Comparison of ENCODE assay signal across 13 mouse cellular contexts in the genomic region with DNA sequence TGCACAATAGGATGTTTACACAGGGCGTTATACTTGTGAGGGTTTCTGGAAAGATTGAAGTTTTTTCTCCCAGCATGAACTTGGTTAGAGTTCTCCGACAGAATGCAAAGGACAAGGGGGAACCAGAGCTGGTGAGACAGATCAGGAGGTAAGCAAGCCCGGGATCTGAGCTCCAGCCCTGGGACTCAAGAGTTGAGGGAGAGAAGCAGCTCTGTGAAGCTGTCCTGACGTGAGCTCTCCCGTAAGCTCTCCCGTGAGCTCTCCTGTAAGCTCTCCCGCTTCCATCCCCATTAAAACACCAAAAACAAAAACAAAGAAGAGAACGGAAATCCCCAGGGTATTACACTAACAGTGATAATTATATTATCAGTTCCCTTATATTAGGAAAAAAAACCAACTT.
DNase-seq lines count a peak whose midpoint lies in the region; ATAC-seq and TF ChIP-seq lines count a peak whose summit lies in the region.
"Had no signal": no experiment of that assay in that cellular context is flagged by ENCODE, and none has a peak within 500 bp of the region (broad histone marks: within the 10 kb centered on the region; RNA-seq: fewer than 3 reads in every experiment).

No protein-coding gene starts in this region.

- peaks cover 29% of the 10 kb centered on the region for H3K4me1 ChIP-seq in embryonic facial prominence, embryonic 12.5 days
- peaks cover 19% of the 10 kb centered on the region for H3K4me1 ChIP-seq in midbrain, embryonic 14.5 days (ENCODE audit: control insufficient read depth, insufficient read depth, low read length)

- H3K27ac ChIP-seq in layer of hippocampus, adult 2 months = peak overlapping the region; percentile 43; the same call in 1 of the 2 replicates
- H3K27ac ChIP-seq in embryonic facial prominence, embryonic 12.5 days = no peak overlapping the region
- no peak overlapping the region for H3K27ac ChIP-seq in midbrain, embryonic 14.5 days (replicated peaks; ENCODE audit: low read depth, low read length)
- H3K27ac ChIP-seq: limb, embryonic 12.5 days had no signal

- 0 out of 2 replicates have a peak, but pooled peaks have one; percentile 7 for ATAC-seq in embryonic facial prominence, embryonic 12.5 days (ENCODE audit: insufficient number of reproducible peaks, insufficient read depth, low FRiP score, low TSS enrichment)
- ATAC-seq in midbrain, embryonic 14.5 days (ENCODE audit: low FRiP score, low TSS enrichment) = no peak
- ATAC-seq in activated CD4-positive, CD25-positive, alpha-beta regulatory T cell, adult 4 months = no peak

- H3K9ac ChIP-seq in embryonic facial prominence, embryonic 12.5 days = no peak overlapping the region
- H3K9ac ChIP-seq in midbrain, embryonic 14.5 days (replicated peaks; ENCODE audit: low read length) = no peak overlapping the region
- H3K9ac ChIP-seq: limb, embryonic 12.5 days had no signal

- WGBS in embryonic facial prominence, embryonic 12.5 days = 10% methylated on average over 8 of the region's 8 CpGs
- WGBS in midbrain, embryonic 14.5 days = 7% methylated on average over 8 of the region's 8 CpGs

- no peak for TF ChIP-seq CTCF in layer of hippocampus, adult 2 months (conservative IDR thresholded peaks at IDR 0.05)

- no peak overlapping the region for H3K4me2 ChIP-seq in embryonic facial prominence, embryonic 12.5 days (replicated peaks)
- H3K4me2 ChIP-seq in midbrain, embryonic 14.5 days (ENCODE audit: low read length) = peak overlapping the region; percentile 1; the same call in 1 of the 2 replicates
- H3K4me2 ChIP-seq: limb, embryonic 12.5 days had no signal

- no peaks in the 10 kb centered on the region for H3K27me3 ChIP-seq in embryonic facial prominence, embryonic 12.5 days
- H3K27me3 ChIP-seq in midbrain, embryonic 14.5 days (ENCODE audit: control insufficient read depth, insufficient read depth, low read length) = no peaks in the 10 kb centered on the region
- H3K27me3 ChIP-seq: limb, embryonic 12.5 days had no signal

- no peaks in the 10 kb centered on the region for H3K36me3 ChIP-seq in embryonic facial prominence, embryonic 12.5 days
- no peaks in the 10 kb centered on the region for H3K36me3 ChIP-seq in midbrain, embryonic 14.5 days (ENCODE audit: control insufficient read depth, insufficient read depth, low read length)
- H3K36me3 ChIP-seq: limb, embryonic 12.5 days had no signal

- DNase-seq in heart, adult 11 months = peak; percentile 82
- DNase-seq in heart, adult 18-20 months = no peak
- no peak for DNase-seq in layer of hippocampus, adult 2 months (ENCODE audit: low spot score in 2 of 2)
- no peak for DNase-seq in layer of hippocampus, adult 9-10 months (ENCODE audit: low spot score)
- peak; percentile 43 for DNase-seq in midbrain, embryonic 14.5 days
- DNase-seq: cerebellum, postnatal 10 days; heart, postnatal 14 days; kidney, adult 8-10 months; lung, postnatal 36 days; thymus, postnatal 14 days had no signal

- no peaks in the 10 kb centered on the region for H3K9me3 ChIP-seq in embryonic facial prominence, embryonic 12.5 days
- H3K9me3 ChIP-seq in midbrain, embryonic 14.5 days (ENCODE audit: control insufficient read depth, low read length) = no peaks in the 10 kb centered on the region
- H3K9me3 ChIP-seq: limb, embryonic 12.5 days had no signal

- no peak overlapping the region for H3K4me3 ChIP-seq in layer of hippocampus, adult 2 months
- H3K4me3 ChIP-seq in embryonic facial prominence, embryonic 12.5 days = no peak overlapping the region
- no peak overlapping the region for H3K4me3 ChIP-seq in midbrain, embryonic 14.5 days (replicated peaks; ENCODE audit: low read depth, low read length)
- H3K4me3 ChIP-seq: limb, embryonic 12.5 days had no signal

Comparison
In these comparisons a context has a peak if more than half of its experiments do, and no peak if none do; other contexts are left out.
1. DNase-seq: peak in heart, adult 11 months (single experiment) and midbrain, embryonic 14.5 days (single experiment); none in heart, adult 18-20 months (0 of 2), layer of hippocampus, adult 2 months (0 of 2) and layer of hippocampus, adult 9-10 months (single experiment).